Mouse (Mus musculus) G1E (cell line): ENCODE measurements around the gene Slc5a9. TPM values are rescaled to one million over a fixed set of nuclear protein-coding genes. Genes with fewer than 3 reads are reported as not detected.

Source experiments
- ATAC-seq: 2 replicates; pipeline ENCODE4 v1.8.0; 2016; ENCODE audit warnings: mild to moderate bottlenecking; ENCODE audit not compliant: insufficient number of reproducible peaks, poor library complexity, low FRiP score, severe bottlenecking; ENCODE audit errors: extremely low read depth
- DNase-seq: peaks from one replicate; pipeline ENCODE4 v3.0.0; 2012; ENCODE audit warnings: low spot score
- H3K27me3 ChIP-seq: 2 replicates; pipeline ENCODE4 v1.6.1; 2012; ENCODE audit warnings: mild to moderate bottlenecking, low read length, inconsistent platforms; ENCODE audit not compliant: insufficient read depth
- H3K36me3 ChIP-seq: replicated peaks from 2 replicates; pipeline ENCODE3; 2012; ENCODE audit warnings: mild to moderate bottlenecking, inconsistent platforms
- H3K4me1 ChIP-seq: 2 replicates; pipeline ENCODE4 v1.6.1; 2012; ENCODE audit warnings: low read depth, low read length, inconsistent platforms, mixed read lengths; ENCODE audit not compliant: insufficient read depth
- H3K4me3 ChIP-seq: 2 replicates; pipeline ENCODE4 v1.5.1; 2012; ENCODE audit warnings: low read depth, mild to moderate bottlenecking, inconsistent platforms, low read length, moderate library complexity, mixed read lengths
- H3K9me3 ChIP-seq: replicated peaks from 2 replicates; pipeline ENCODE4 v1.6.1; 2012; ENCODE audit warnings: inconsistent platforms
- CTCF ChIP-seq: IDR thresholded peaks from 2 replicates; pipeline ENCODE4 v1.5.1; 2012; ENCODE audit warnings: low read depth, low read length, inconsistent platforms, mixed read lengths
- GATA1 ChIP-seq: IDR thresholded peaks from 2 replicates; pipeline ENCODE4 v1.6.1; 2012; ENCODE audit warnings: borderline replicate concordance, low read length, inconsistent platforms, mixed read lengths
- GATA2 ChIP-seq: IDR thresholded peaks from 2 replicates; pipeline ENCODE4 v1.6.1; 2012; ENCODE audit warnings: low read depth, low read length, inconsistent platforms, borderline replicate concordance
- POLR2AphosphoS5 ChIP-seq: IDR thresholded peaks from 2 replicates; pipeline ENCODE4 v1.6.1; 2012; ENCODE audit warnings: low read depth, low read length, inconsistent platforms; ENCODE audit not compliant: insufficient replicate concordance
- TAL1 ChIP-seq: conservative IDR thresholded peaks from 2 replicates; pipeline ENCODE4 v1.6.1; 2012; ENCODE audit warnings: low read depth, low read length, inconsistent platforms, mixed read lengths
- polyA plus RNA-seq: library from polyadenylated mRNA; stranded (reverse); fragments of >175 nt; gene quantifications from 2 replicates; pipeline ENCODE4 v1.2.3, GENCODE M21; 2012
- total RNA-seq, 2 experiments: library from RNA; stranded (forward) in 1 of 2; stranded (reverse) in 1 of 2; fragments of 200-1000 nt in 1 of 2; fragments of >200 nt in 1 of 2; fragmentation: Nextera tagmentation in 1 of 2; gene quantifications; 2 replicates each; pipeline ENCODE4 v1.2.3; 2014 to 2017

Gene Slc5a9
- total and polyA plus RNA-seq, 3 experiments: 0.16 TPM; not detected in 2

DNA sequence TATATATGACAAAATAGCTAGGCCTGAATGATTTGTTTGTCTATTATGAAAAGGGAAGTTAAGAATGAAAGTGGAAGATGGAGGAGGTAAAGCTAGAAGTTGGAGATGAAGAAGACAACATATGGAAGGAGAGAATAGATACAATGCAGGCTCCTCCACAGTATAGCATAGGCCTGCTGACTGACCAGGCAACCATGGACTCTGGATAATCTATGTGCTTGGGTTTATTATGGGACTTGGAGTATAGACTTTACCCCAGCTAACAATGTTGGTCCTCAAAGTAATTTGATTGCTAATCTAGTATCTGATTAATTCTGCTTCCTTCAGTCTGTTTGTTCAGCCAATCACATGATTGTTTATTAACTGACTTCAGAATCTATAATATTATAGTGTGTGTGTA, 10.6 kb downstream of the Slc5a9 start:
- TF ChIP-seq POLR2AphosphoS5 (no peak), GATA2 (no peak), CTCF (no peak), TAL1 (no peak), GATA1 (no peak)
- no peak for DNase-seq
- no peaks in the 10 kb centered on the region for H3K4me1 ChIP-seq
- H3K27me3 ChIP-seq: no peaks in the 10 kb centered on the region
- no peak for ATAC-seq
- no peaks in the 10 kb centered on the region for H3K36me3 ChIP-seq
- H3K9me3 ChIP-seq: no peaks in the 10 kb centered on the region
- H3K4me3 ChIP-seq: no peak overlapping the region

- Histone ChIP-seq H3K9me3 (0 out of 2 replicates have a peak, but pooled peaks cover 3% of the 10 kb centered on the region), H3K4me1 (no peaks in the 10 kb centered on the region), H3K36me3 (no peaks in the 10 kb centered on the region), H3K27me3 (no peaks in the 10 kb centered on the region), H3K4me3 (no peak overlapping the region)
- DNase-seq: no peak
- TF ChIP-seq GATA1 (no peak), CTCF (peak; percentile 58), GATA2 (no peak)
- ATAC-seq: peak; percentile 58
Observed at GRCm38 (mm10) chr4:111886607-111887006, 16.1 kb downstream of the Slc5a9 start.

GRCm38 (mm10) chr4:111886018-111886417, 16.7 kb downstream of the Slc5a9 start:
- Histone ChIP-seq H3K27me3 (no peaks in the 10 kb centered on the region), H3K4me3 (no peak overlapping the region), H3K4me1 (no peaks in the 10 kb centered on the region), H3K9me3 (0 out of 2 replicates have a peak, but pooled peaks cover 3% of the 10 kb centered on the region), H3K36me3 (no peaks in the 10 kb centered on the region)
- TF ChIP-seq CTCF: peak; percentile 53; the same call in 1 of the 2 replicates
- no peak for TF ChIP-seq GATA2
- no peak for TF ChIP-seq POLR2AphosphoS5
- TF ChIP-seq GATA1: no peak
- no peak for TF ChIP-seq TAL1
- ATAC-seq (peak; percentile 10; the same call in 1 of the 2 replicates), DNase-seq (no peak)

DNA sequence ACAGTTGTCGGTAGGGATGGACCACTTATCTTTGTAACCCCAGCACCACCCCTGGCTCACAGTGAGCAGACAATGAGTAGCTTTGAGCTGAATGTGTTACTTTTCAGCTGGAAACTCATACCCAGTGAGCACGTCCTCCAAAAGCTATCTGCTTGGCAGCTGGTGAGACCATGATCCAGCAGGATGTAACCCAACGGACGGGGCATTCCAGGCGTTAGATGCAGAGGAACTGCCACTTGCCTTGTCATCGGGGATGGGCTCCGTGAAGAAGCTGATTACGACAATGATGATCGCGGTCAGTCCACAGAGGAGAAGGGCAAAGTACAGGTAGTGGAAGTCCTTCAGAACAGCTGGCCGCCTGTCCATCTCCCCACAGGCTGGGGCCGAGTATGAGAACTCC, 19.2 kb downstream of the Slc5a9 start:
- H3K9me3 ChIP-seq: 0 out of 2 replicates have a peak, but pooled peaks cover 3% of the 10 kb centered on the region
- H3K36me3 ChIP-seq: no peaks in the 10 kb centered on the region
- TF ChIP-seq CTCF (no peak), GATA2 (no peak), GATA1 (no peak), POLR2AphosphoS5 (no peak)
- no peak for ATAC-seq
- no peaks in the 10 kb centered on the region for H3K27me3 ChIP-seq
- no peaks in the 10 kb centered on the region for H3K4me1 ChIP-seq
- no peak for DNase-seq
- no peak overlapping the region for H3K4me3 ChIP-seq

- ATAC-seq (no peak), DNase-seq (no peak)
- no peak overlapping the region for H3K4me3 ChIP-seq
- TF ChIP-seq CTCF: no peak
- TF ChIP-seq GATA2: no peak
- no peak for TF ChIP-seq POLR2AphosphoS5
- TF ChIP-seq TAL1: no peak
- TF ChIP-seq GATA1: no peak
- H3K4me1 ChIP-seq: no peaks in the 10 kb centered on the region
- H3K9me3 ChIP-seq: peaks cover 20% of the 10 kb centered on the region
- no peaks in the 10 kb centered on the region for H3K27me3 ChIP-seq
- no peaks in the 10 kb centered on the region for H3K36me3 ChIP-seq
Observed at GRCm38 (mm10) chr4:111880112-111880875, 22.4 kb downstream of the Slc5a9 start.

- H3K9me3 ChIP-seq: no peaks in the 10 kb centered on the region
- H3K36me3 ChIP-seq: no peaks in the 10 kb centered on the region
- ATAC-seq (no peak), DNase-seq (no peak)
- TF ChIP-seq TAL1 (no peak), GATA2 (no peak), CTCF (no peak), GATA1 (no peak), POLR2AphosphoS5 (no peak)
- no peak overlapping the region for H3K4me3 ChIP-seq
- H3K4me1 ChIP-seq: no peaks in the 10 kb centered on the region
- H3K27me3 ChIP-seq: no peaks in the 10 kb centered on the region
Observed at GRCm38 (mm10) chr4:111867743-111868401, 34.8 kb downstream of the Slc5a9 start.
